Mouse (Mus musculus) induced T-regulatory cell, adult 2 months (primary cell): Measurements from ENCODE around the gene Commd6.
"Not testable (repeated sequence)": the region's sequence is repeated elsewhere in the genome, so short reads cannot be mapped to it uniquely, and the experiment has no call there.

ENCODE experiments used
- DNase-seq: peaks from one replicate; pipeline ENCODE4 v3.0.0-alpha.2; 2012; ENCODE audit warnings: low read depth

The Commd6 gene

GRCm38 (mm10) chr14:101608519-101609368 lies 31.7 kb downstream of the Commd6 start, which contains the start of gene Tbc1d4:
TSS of gene Tbc1d4 (minus strand) at chr14:101609191.
- DNase-seq: peak; percentile 65

GRCm38 (mm10) chr14:101607631-101608518 lies 32.6 kb downstream of the Commd6 start:
- peak; percentile 36 for DNase-seq

DNA sequence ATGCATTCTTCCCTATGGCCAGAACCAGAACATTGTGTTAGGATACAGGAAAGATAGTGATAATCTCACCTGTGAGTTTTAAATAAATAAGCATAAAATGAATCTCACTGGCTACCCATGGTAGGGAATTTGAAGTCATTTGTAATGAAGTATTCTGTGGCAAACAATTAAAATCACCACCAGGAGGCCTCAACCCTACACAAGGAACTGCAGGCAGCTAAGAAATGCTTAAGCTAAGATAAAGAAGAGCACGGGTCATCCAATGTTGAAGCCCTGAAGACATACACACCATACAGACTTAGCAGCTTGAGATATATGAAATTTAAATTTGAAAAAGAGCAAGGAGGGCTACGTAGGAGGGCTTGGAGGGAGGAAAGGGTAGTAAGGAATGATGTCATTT lies 34.6 kb downstream of the Commd6 start:
- peak; percentile 19 for DNase-seq

- DNase-seq: no peak
These were observed 37.6 kb downstream of the Commd6 start for GRCm38 (mm10) chr14:101602851-101603250.

DNA sequence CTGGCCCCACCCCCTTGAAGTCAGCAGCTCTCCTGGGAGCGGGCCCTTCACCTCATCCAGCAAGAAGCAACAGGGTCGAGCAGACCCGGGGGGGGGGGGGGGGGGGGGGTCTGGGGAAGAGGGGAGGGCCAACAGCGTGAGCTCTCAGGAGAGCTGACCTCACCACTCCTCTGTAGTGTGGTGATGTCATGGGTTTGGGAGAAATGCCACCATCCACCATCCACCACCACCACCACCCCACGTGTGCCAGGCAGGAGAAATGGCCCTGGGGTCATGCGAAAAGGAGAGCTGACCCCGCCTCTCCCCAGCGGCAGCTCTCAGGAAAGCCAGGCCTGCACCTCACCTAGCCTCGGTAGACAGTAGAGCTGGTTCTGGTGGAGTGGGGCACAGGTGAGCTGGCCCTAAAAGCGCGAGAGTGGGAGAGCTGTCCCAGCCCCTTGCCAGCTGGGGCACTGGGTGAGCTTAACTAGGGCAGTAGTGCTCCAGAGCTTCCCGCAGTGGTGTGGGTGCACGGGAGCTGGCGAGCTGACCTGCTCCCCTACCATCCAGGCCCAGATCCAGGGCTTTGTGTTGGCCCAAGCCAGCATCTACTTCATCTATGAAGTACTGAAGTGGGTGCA lies 43.3 kb downstream of the Commd6 start:
- no peak for DNase-seq

DNA sequence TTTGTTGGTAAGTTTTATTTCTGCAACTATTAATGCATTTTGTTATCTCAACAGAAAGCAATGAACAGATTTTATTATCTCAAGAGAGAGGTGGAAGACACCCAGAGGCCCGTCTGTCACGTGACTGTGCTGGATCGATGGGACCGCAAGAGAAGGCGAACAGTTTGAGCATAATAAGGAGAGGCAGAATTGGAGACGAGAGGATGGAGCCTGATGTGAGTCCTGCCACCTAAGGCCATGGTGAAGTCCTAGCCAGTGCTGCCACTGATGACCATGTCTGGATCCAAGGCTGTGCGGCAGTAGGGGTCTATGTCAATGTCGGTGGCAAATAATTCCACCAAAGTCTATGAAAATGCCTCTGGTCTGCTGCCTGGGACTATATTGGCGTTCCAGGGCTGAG lies 43.8 kb downstream of the Commd6 start:
- no peak for DNase-seq

GRCm38 (mm10) chr14:101595301-101596080 lies 45.0 kb downstream of the Commd6 start:
- DNase-seq: no peak

- DNase-seq: peak; percentile 12
These were observed 46.5 kb downstream of the Commd6 start for GRCm38 (mm10) chr14:101594001-101594400.

- no peak for DNase-seq
These were observed 47.1 kb downstream of the Commd6 start for GRCm38 (mm10) chr14:101593340-101593739.

GRCm38 (mm10) chr14:101591101-101591500 lies 49.4 kb downstream of the Commd6 start:
- no peak for DNase-seq

- DNase-seq: not testable (repeated sequence)
These were observed 52.1 kb downstream of the Commd6 start for GRCm38 (mm10) chr14:101588209-101588991.

DNA sequence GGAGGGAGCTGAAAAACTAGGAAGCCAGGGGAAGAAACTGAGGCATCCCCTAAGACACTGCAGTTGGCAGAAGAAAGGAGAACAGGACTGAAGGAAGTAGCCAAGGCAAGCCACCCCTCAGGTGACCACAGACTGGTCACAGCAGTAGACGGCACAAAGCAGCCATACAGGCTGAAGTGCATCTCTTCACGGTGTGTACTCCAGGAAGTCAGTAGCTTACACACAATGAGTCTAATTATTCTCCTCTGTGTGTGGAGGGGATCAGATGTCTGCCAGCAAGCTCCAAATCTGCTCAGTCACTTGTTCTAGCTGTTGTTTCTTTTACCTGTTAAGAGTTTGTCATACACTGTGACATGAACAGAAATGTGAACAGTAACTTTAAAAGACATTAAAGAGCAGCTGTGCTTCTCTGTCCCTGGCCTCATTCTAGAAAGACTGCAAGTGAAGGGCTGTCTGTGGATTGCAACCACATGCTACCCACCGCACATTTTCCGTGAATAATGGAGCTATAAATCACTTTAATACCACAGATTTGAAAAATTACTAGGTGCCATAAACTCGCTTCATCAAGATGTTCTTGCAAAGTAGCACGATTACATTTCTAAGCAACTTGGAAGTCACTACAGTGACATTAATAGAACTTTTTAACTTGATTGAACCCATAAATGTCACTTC lies 53.0 kb downstream of the Commd6 start:
- DNase-seq: not testable (repeated sequence)

- DNase-seq: no peak
These were observed 54.4 kb downstream of the Commd6 start for GRCm38 (mm10) chr14:101586096-101586495.
